Mouse (Mus musculus) G1E-ER4 (cell line): ENCODE measurements around the gene Brf1. TPM values are rescaled to one million over a fixed set of nuclear protein-coding genes. Genes with fewer than 3 reads are reported as not detected.

ENCODE experiments used
- GATA1 ChIP-seq: IDR thresholded peaks from one replicate; pipeline ENCODE4 v1.8.0; 2012; ENCODE audit warnings: low read length, inconsistent platforms
- polyA plus RNA-seq: library from polyadenylated mRNA; stranded (reverse); fragments of >175 nt; gene quantifications from 2 replicates; pipeline ENCODE4 v1.2.3, GENCODE M21; 2012

Gene Brf1
- polyA plus RNA-seq, 1 experiment, result 40.2 TPM

GRCm38 (mm10) chr12:112914527-112914926 lies 86.0 kb downstream of the Brf1 start:
- no peak for TF ChIP-seq GATA1

DNA sequence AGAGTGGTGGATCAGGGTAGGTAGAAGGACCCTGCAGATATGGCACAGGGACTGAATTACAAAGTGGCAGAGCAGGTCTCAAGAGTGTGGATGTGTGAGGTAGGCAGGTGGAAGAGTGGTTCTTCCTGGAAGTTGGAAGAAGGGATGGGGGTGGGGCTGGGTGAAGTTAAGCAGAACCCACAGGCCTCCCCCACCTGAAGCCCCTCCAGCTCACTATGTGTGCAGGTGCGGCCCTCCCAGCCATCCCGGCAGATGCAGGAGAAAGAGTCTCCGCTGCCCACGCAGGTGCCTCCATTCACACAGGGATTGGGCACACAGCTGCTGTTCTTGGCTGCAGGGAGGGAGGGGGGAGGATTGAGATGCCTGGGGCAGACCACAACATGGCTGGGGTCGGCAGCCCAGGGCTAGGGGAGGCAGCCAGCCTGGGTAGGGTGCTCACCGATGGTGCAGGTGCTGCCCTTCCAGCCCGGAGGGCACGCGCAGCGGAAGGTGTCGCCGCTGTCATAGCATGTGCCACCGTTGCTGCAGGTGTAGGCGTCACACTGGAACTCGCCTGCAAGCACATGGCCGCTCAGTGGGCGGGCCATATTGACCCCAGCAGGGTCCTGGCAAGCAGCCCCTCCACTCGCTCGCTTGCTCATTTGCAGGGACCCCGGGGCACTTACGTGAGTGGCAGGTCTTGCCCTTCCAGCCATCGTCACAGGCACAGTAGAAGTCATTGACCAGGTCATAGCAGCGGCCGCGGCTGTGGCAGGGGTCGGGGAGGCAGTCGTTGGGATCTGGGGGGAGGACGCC lies 87.4 kb downstream of the Brf1 start:
- TF ChIP-seq GATA1, result no peak

DNA sequence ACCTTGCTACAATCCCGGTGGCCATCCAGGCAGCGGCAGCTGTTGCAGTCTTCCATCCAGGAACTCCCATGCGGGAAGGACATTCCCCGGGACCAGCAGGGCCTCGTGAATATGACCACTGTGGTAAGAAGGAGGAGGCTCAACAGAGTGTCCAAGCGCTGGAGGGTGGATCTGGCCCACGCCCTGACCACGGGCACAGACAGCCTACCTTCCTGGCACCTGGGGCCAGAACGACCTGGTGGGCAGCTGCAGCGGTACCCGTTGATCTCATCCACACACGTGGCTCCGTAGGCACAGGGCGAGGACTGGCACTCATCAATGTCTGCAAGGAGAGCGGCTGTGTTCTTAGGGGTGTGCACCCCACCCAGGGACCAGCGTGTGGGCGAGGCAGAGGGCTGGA lies 88.8 kb downstream of the Brf1 start:
- no peak for TF ChIP-seq GATA1

Other genes with a start within 250 kb of the Brf1 start
- gene Pld4, start 240.0 kb downstream of the Brf1 start, polyA plus RNA-seq, result 0.03 TPM in 1 of 2 replicates, not detected in the other
- gene Ahnak2, start 198.0 kb downstream of the Brf1 start, polyA plus RNA-seq, result not detected in 2 replicates
- 4.1 and 5.0 TPM in 2 replicates for gene Clba1, start 191.8 kb downstream of the Brf1 start, polyA plus RNA-seq
- 31.2 and 35.7 TPM in 2 replicates for gene Cdca4, start 171.3 kb downstream of the Brf1 start, polyA plus RNA-seq
- gene Gpr132, start 132.5 kb downstream of the Brf1 start, polyA plus RNA-seq, result not detected in 2 replicates
- 0.55 and 0.84 TPM in 2 replicates for gene Jag2, start 70.9 kb downstream of the Brf1 start, polyA plus RNA-seq
- gene Nudt14, start 58.6 kb downstream of the Brf1 start, polyA plus RNA-seq, result 12.4 and 13.5 TPM in 2 replicates
- 75.1 and 103 TPM in 2 replicates for gene Btbd6, start 24.2 kb downstream of the Brf1 start, polyA plus RNA-seq
- 22.1 and 24.7 TPM in 2 replicates for gene Pacs2, start 13.8 kb upstream of the Brf1 start, polyA plus RNA-seq
- not detected in 2 replicates for gene Tex22, start 73.8 kb upstream of the Brf1 start, polyA plus RNA-seq
- gene Mta1, start 97.6 kb upstream of the Brf1 start, polyA plus RNA-seq, result 336 and 385 TPM in 2 replicates
- gene Crip2, start 139.5 kb upstream of the Brf1 start, polyA plus RNA-seq, result 12.7 and 16.8 TPM in 2 replicates
- 43.8 and 46.3 TPM in 2 replicates for gene Crip1, start 145.6 kb upstream of the Brf1 start, polyA plus RNA-seq
- 25.3 and 32.0 TPM in 2 replicates for gene Tedc1, start 155.7 kb upstream of the Brf1 start, polyA plus RNA-seq
- not detected in 2 replicates for gene Tmem121, start 185.2 kb upstream of the Brf1 start, polyA plus RNA-seq